Mouse (Mus musculus): ENCODE measurements at regions not wholly inside any gene's neighbourhood (a gene's known extent, or its start where the extent isn't known, plus 50 kb on each side); places are given as distances from the start of the nearest gene placed in this dataset.

GRCm38 (mm10) chr10:118035035-118035434, 106.6 kb upstream of the Mdm1 start:
- no peak for TF ChIP-seq CTCF (IDR thresholded peaks at IDR 0.05; ENCODE audit: control insufficient read depth, insufficient read depth, insufficient read length)
- no peak for TF ChIP-seq MAX (IDR thresholded peaks at IDR 0.05)

Measured in C2C12 (cell line).